In the genomic region with DNA sequence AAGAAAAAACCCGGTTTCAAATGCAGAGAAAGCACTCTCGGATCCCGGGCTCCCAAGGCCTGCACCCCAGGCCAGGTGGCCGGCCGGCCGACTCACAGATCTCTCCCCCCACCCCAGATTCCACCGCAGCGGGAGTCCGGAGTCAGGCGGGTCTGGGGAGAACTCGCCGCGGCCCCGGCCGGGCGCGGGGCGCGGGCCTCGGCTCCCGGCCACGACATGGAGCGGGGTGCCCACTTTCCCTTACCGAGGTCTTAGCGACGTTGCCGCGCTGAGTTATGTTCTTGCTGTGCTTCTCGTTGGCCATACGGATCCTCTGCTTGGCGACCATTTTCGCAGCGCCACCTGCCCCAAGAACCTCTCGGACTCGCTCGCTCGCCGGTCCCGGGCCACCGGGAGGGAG, we compare ENCODE assay signal across 8 mouse cellular contexts. TPM values are rescaled to one million over a fixed set of nuclear protein-coding genes. Genes with fewer than 3 reads are reported as not detected.
DNase-seq lines count a peak whose midpoint lies in the region; ATAC-seq and TF ChIP-seq lines count a peak whose summit lies in the region.

No protein-coding gene starts in this region.

- under 1% methylated on average over 40 of the region's 40 CpGs for WGBS in lung, embryonic 14.5 days
- WGBS in hindbrain, embryonic 11.5 days, result under 1% methylated on average over 38 of the region's 40 CpGs
- under 1% methylated on average over 40 of the region's 40 CpGs for WGBS in midbrain, embryonic 12.5 days

- H3K27me3 ChIP-seq in lung, embryonic 14.5 days (ENCODE audit: insufficient read depth, low read length), result no peaks in the 10 kb centered on the region
- H3K27me3 ChIP-seq in hindbrain, embryonic 11.5 days (ENCODE audit: control insufficient read depth, insufficient read depth, low read length), result no peaks in the 10 kb centered on the region
- H3K27me3 ChIP-seq in midbrain, embryonic 12.5 days, result no peaks in the 10 kb centered on the region

- peak overlapping the region; percentile 88 for H3K4me2 ChIP-seq in lung, embryonic 14.5 days
- peak overlapping the region; percentile 65 for H3K4me2 ChIP-seq in hindbrain, embryonic 11.5 days (replicated peaks; ENCODE audit: low read depth, low read length)
- peak overlapping the region; percentile 84 for H3K4me2 ChIP-seq in midbrain, embryonic 12.5 days (replicated peaks)

- no peak for TF ChIP-seq CTCF in lung, embryonic 14.5 days (IDR thresholded peaks at IDR 0.05; ENCODE audit: low read depth)

- H3K9ac ChIP-seq in lung, embryonic 14.5 days, result peak overlapping the region; percentile 97
- H3K9ac ChIP-seq in hindbrain, embryonic 11.5 days (ENCODE audit: low read depth, low read length), result peak overlapping the region; percentile 93
- peak overlapping the region; percentile 93 for H3K9ac ChIP-seq in midbrain, embryonic 12.5 days (replicated peaks)

- H3K36me3 ChIP-seq in lung, embryonic 14.5 days (ENCODE audit: insufficient read depth), result peaks cover 22% of the 10 kb centered on the region
- no peaks in the 10 kb centered on the region for H3K36me3 ChIP-seq in hindbrain, embryonic 11.5 days (ENCODE audit: control insufficient read depth, insufficient read depth, low read length)
- peaks cover 22% of the 10 kb centered on the region for H3K36me3 ChIP-seq in midbrain, embryonic 12.5 days

- H3K9me3 ChIP-seq in lung, embryonic 14.5 days (ENCODE audit: low read depth, low read length), result no peaks in the 10 kb centered on the region
- H3K9me3 ChIP-seq in hindbrain, embryonic 11.5 days (ENCODE audit: control insufficient read depth, low read length), result no peaks in the 10 kb centered on the region
- H3K9me3 ChIP-seq in midbrain, embryonic 12.5 days, result no peaks in the 10 kb centered on the region

- H3K4me3 ChIP-seq in lung, embryonic 14.5 days (ENCODE audit: low read depth, low read length), result peak overlapping the region; percentile 93
- H3K4me3 ChIP-seq in hindbrain, embryonic 11.5 days (ENCODE audit: low read depth, low read length), result peak overlapping the region; percentile 93
- peak overlapping the region; percentile 94 for H3K4me3 ChIP-seq in midbrain, embryonic 12.5 days

- DNase-seq in cerebellum, adult 8-10 months, result no peak
- DNase-seq in lung, embryonic 14.5 days, result no peak
- DNase-seq in lung, postnatal 25 days (ENCODE audit: low spot score), result no peak
- DNase-seq in hindbrain, embryonic 11.5 days (ENCODE audit: low spot score), result no peak
- no peak for DNase-seq in adrenal gland, adult 8-10 months
- DNase-seq in ovary, adult 18-20 months (ENCODE audit: low spot score), result no peak

- peaks cover 5% of the 10 kb centered on the region; the same call in 1 of the 2 replicates for H3K4me1 ChIP-seq in lung, embryonic 14.5 days (ENCODE audit: insufficient read depth)
- no peaks in the 10 kb centered on the region for H3K4me1 ChIP-seq in hindbrain, embryonic 11.5 days (replicated peaks; ENCODE audit: control insufficient read depth, insufficient read depth, low read length)
- peaks cover 16% of the 10 kb centered on the region for H3K4me1 ChIP-seq in midbrain, embryonic 12.5 days

- peak overlapping the region; percentile 95 for H3K27ac ChIP-seq in lung, embryonic 14.5 days (ENCODE audit: low read depth)
- peak overlapping the region; percentile 86 for H3K27ac ChIP-seq in hindbrain, embryonic 11.5 days (ENCODE audit: low read depth, low read length)
- peak overlapping the region; percentile 93 for H3K27ac ChIP-seq in midbrain, embryonic 12.5 days (replicated peaks)

- peak; percentile 16 for ATAC-seq in cerebellum, adult (ENCODE audit: insufficient number of reproducible peaks, low FRiP score, low TSS enrichment)
- peak; percentile 53 for ATAC-seq in lung, embryonic 14.5 days (ENCODE audit: insufficient read depth)
- peak; percentile 75; the same call in 1 of the 2 replicates for ATAC-seq in hindbrain, embryonic 11.5 days (ENCODE audit: low FRiP score)
- peak; percentile 68 for ATAC-seq in midbrain, embryonic 12.5 days (ENCODE audit: low FRiP score, low read depth)

RNA-seq across cellular contexts. Expression of gene Eif2a, which starts 0.5 kb away (rescaled TPM):
- 61.4 and 62.1 TPM in 2 replicates for polyA plus RNA-seq in lung, embryonic 14.5 days (2014; fragmentation: Nextera tagmentation; extraction: Ambion mirVana)
- polyA plus RNA-seq in hindbrain, embryonic 11.5 days (2014; fragmentation: Nextera tagmentation; extraction: Ambion mirVana), result 65.1 and 68.5 TPM in 2 replicates
- 51.5 and 51.6 TPM in 2 replicates for polyA plus RNA-seq in midbrain, embryonic 12.5 days (2016; fragmentation: Nextera tagmentation; extraction: Ambion mirVana)
- total RNA-seq in adrenal gland, adult 8-10 months (2022), result 10 to 100 TPM; 51.6 to 73.1 (median 60.5) TPM

RNA-seq across cellular contexts. Expression of gene Serp1, which starts 0.5 kb away (rescaled TPM):
- polyA plus RNA-seq in lung, embryonic 14.5 days (2014; fragmentation: Nextera tagmentation; extraction: Ambion mirVana), result 131 and 147 TPM in 2 replicates
- polyA plus RNA-seq in hindbrain, embryonic 11.5 days (2014; fragmentation: Nextera tagmentation; extraction: Ambion mirVana), result 149 and 153 TPM in 2 replicates
- 111 and 118 TPM in 2 replicates for polyA plus RNA-seq in midbrain, embryonic 12.5 days (2016; fragmentation: Nextera tagmentation; extraction: Ambion mirVana)
- 100 to 1,000 TPM in 2 of 4 experiments, 10 to 100 TPM in 2; 95.8 to 126 (median 105) TPM for total RNA-seq in adrenal gland, adult 8-10 months (2022)

RNA-seq across cellular contexts. Expression of gene Selenot, which starts 51.3 kb away (rescaled TPM):
- 21.8 and 23.8 TPM in 2 replicates for polyA plus RNA-seq in lung, embryonic 14.5 days (2014; fragmentation: Nextera tagmentation; extraction: Ambion mirVana)
- polyA plus RNA-seq in hindbrain, embryonic 11.5 days (2014; fragmentation: Nextera tagmentation; extraction: Ambion mirVana), result 29.6 and 32.5 TPM in 2 replicates
- 21.7 and 23.5 TPM in 2 replicates for polyA plus RNA-seq in midbrain, embryonic 12.5 days (2016; fragmentation: Nextera tagmentation; extraction: Ambion mirVana)
- 100 to 1,000 TPM; 128 to 153 (median 139) TPM for total RNA-seq in adrenal gland, adult 8-10 months (2022)

Comparison
In these comparisons a context has a peak if more than half of its experiments do, and no peak if none do; other contexts are left out.
1. ATAC-seq: peak in every context shown above with its lines; median percentile 75 in hindbrain, embryonic 11.5 days; 68 in midbrain, embryonic 12.5 days; 53 in lung, embryonic 14.5 days; 16 in cerebellum, adult.